14 mouse cellular contexts compared by ENCODE assay signal in genomic region chr10:59131926-59132628, GRCm38 (mm10).
A peak's percentile ranks its signal among the peaks of the same experiment; 100 is the strongest.
DNase-seq lines count a peak whose midpoint lies in the region; ATAC-seq and TF ChIP-seq lines count a peak whose summit lies in the region.
"Had no signal": no experiment of that assay in that cellular context is flagged by ENCODE, and none has a peak within 500 bp of the region (broad histone marks: within the 10 kb centered on the region; RNA-seq: fewer than 3 reads in every experiment).

No protein-coding gene starts in this region.

- H3K4me2 ChIP-seq in liver, postnatal 0 days (ENCODE audit: low read depth, low read length): no peak overlapping the region
- H3K4me2 ChIP-seq in liver, embryonic 11.5 days: no peak overlapping the region
- H3K4me2 ChIP-seq: hindbrain, embryonic 14.5 days; neural tube, embryonic 12.5 days had no signal

- no peaks in the 10 kb centered on the region for H3K27me3 ChIP-seq in liver, postnatal 0 days (ENCODE audit: insufficient read depth, low read length)
- no peaks in the 10 kb centered on the region; the same call in 1 of the 2 replicates for H3K27me3 ChIP-seq in liver, embryonic 11.5 days (replicated peaks; ENCODE audit: control insufficient read depth, insufficient read depth, low read length)
- H3K27me3 ChIP-seq: neural tube, embryonic 12.5 days had no signal

- WGBS in liver, postnatal 0 days (ENCODE audit: insufficient replicate concordance): 48% methylated on average over 20 of the region's 20 CpGs
- 71% methylated on average over 20 of the region's 20 CpGs for WGBS in liver, embryonic 11.5 days

- no peak overlapping the region for H3K4me3 ChIP-seq in liver, postnatal 0 days (ENCODE audit: low read depth, low read length)
- H3K4me3 ChIP-seq in liver, embryonic 11.5 days (ENCODE audit: low read depth, low read length): no peak overlapping the region
- H3K4me3 ChIP-seq: layer of hippocampus, adult 2 months; neural tube, embryonic 12.5 days had no signal

- no peaks in the 10 kb centered on the region for H3K9me3 ChIP-seq in liver, postnatal 0 days (ENCODE audit: low read length)
- H3K9me3 ChIP-seq in liver, embryonic 11.5 days (ENCODE audit: control insufficient read depth, low read length): no peaks in the 10 kb centered on the region
- H3K9me3 ChIP-seq: neural tube, embryonic 12.5 days had no signal

- no peak for TF ChIP-seq EP300 in liver, postnatal 0 days (IDR thresholded peaks at IDR 0.05; ENCODE audit: low read depth)

- no peak overlapping the region for H3K27ac ChIP-seq in liver, postnatal 0 days (ENCODE audit: low read depth)
- no peak overlapping the region for H3K27ac ChIP-seq in liver, embryonic 11.5 days (ENCODE audit: low read depth, low read length)
- H3K27ac ChIP-seq: hindbrain, embryonic 14.5 days; layer of hippocampus, adult 2 months; macrophage; neural tube, embryonic 12.5 days had no signal

- TF ChIP-seq CTCF in liver, postnatal 0 days (IDR thresholded peaks at IDR 0.05; ENCODE audit: low read depth): no peak

- H3K4me1 ChIP-seq in liver, postnatal 0 days (ENCODE audit: insufficient read depth): no peaks in the 10 kb centered on the region
- H3K4me1 ChIP-seq in liver, embryonic 11.5 days (replicated peaks; ENCODE audit: control insufficient read depth, insufficient read depth, low read length): no peaks in the 10 kb centered on the region
- H3K4me1 ChIP-seq: neural tube, embryonic 12.5 days had no signal

- ATAC-seq in liver, postnatal 0 days: peak; percentile 41; the same call in 1 of the 2 replicates
- ATAC-seq in liver, embryonic 11.5 days (replicated peaks; ENCODE audit: low FRiP score): no peak
- peak; percentile 82 for ATAC-seq in megakaryocyte-erythroid progenitor cell, adult 5-6 weeks (replicated peaks; ENCODE audit: low FRiP score, low TSS enrichment, poor library complexity, severe bottlenecking)
- no peak for ATAC-seq in frontal cortex, adult (ENCODE audit: low TSS enrichment)

- DNase-seq in embryo, embryonic 10 days (ENCODE audit: low spot score): peak; percentile 18
- no peak for DNase-seq in embryo, embryonic 10.5 days (ENCODE audit: low spot score)
- no peak for DNase-seq in liver, postnatal 0 days
- DNase-seq in liver, embryonic 11.5 days (ENCODE audit: low spot score): no peak
- DNase-seq in urinary bladder, postnatal 36 days (ENCODE audit: low spot score in 2 of 2): no peak
- no peak for DNase-seq in gastrocnemius, adult 18-20 months (ENCODE audit: low spot score)
- DNase-seq: cerebellum, postnatal 14 days; right cerebral cortex, postnatal 14 days had no signal

- no peak overlapping the region for H3K9ac ChIP-seq in liver, postnatal 0 days (replicated peaks)
- H3K9ac ChIP-seq in liver, embryonic 11.5 days (ENCODE audit: low read depth, low read length): no peak overlapping the region
- H3K9ac ChIP-seq: hindbrain, embryonic 14.5 days; neural tube, embryonic 12.5 days had no signal

- no peaks in the 10 kb centered on the region for H3K36me3 ChIP-seq in liver, postnatal 0 days (replicated peaks; ENCODE audit: insufficient read depth, low read length)
- no peaks in the 10 kb centered on the region for H3K36me3 ChIP-seq in liver, embryonic 11.5 days (ENCODE audit: control insufficient read depth, insufficient read depth, low read length)
- H3K36me3 ChIP-seq: neural tube, embryonic 12.5 days had no signal

Comparison
In these comparisons a context has a peak if more than half of its experiments do, and no peak if none do; other contexts are left out.
1. ATAC-seq: peak in liver, postnatal 0 days (single experiment) and megakaryocyte-erythroid progenitor cell, adult 5-6 weeks (single experiment); none in liver, embryonic 11.5 days (single experiment) and frontal cortex, adult (single experiment).